Mouse (Mus musculus) layer of hippocampus, adult 18-20 months (tissue): ENCODE results near the gene Shank2. TPM values are rescaled to one million over a fixed set of nuclear protein-coding genes. Genes with fewer than 3 reads are reported as not detected.

Experiments
- DNase-seq, 2 experiments: peaks; one replicate each; pipeline ENCODE4 v3.0.0; 2022; ENCODE audit warnings: low spot score in 2 of 2
- total RNA-seq, 2 experiments: library from RNA; stranded (reverse); gene quantifications; 2 replicates each; pipeline ENCODE4 v1.2.3; 2021

Gene Shank2
- total RNA-seq, 2 experiments from 2014 or later: 119 to 122 TPM

DNA sequence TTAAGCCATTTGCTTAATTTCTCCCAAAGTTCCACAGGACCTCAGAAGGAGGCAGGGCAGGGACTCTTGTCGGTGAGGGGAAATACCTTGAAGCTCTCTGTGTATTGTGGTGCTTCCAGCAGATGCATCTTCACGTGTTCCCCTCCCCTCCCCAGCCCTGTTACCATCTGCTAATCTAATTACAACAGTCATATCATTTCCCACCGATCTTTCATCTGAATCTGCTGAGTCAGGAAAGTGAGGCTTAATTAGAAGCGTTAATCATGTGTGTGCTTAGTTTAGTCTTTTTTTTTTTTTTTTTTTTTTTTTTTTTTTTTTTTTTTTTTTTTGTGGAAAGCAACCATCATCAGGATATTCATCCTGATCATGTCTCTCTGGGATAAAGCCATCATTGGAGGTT, 256.6 kb downstream of the Shank2 start:
- DNase-seq: no peak

DNA sequence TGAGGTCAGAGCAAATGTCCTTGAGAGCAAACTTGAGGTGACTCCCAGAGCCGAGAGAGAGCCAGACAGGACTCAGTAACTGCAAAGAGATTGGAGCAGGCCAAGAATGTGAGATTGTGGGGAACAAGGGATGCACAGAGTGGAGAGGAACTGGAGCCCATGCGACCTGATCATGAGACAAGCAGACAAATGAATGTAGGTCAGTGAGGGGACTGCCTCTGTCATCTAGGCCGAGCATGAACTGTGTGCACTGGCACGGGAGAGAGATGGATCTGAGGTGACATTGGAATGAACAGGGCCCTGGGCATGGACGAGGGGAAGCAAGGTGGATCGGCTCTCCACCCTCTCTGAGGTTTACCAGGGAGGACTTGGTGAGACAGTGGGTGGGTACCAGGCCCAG, 260.9 kb downstream of the Shank2 start:
- no peak for DNase-seq

DNA sequence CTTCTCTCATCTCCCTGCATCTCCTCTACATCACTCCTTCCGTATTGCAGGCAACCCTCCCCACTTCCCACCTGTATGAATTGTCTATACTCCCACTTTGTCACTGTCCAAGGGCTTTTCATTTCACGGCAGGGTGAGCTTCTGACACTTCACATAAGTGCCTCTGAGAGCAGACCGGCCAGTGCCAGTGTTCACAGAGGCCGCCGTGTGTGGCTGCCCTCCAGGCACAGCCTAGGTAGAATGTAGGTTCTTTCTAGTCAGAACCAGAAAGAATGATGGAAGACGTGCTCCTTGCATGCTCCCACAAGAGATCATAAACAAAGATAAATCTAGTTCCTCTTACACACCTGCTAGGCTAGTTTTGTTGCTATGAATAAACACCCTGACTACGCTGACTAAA, 265.0 kb downstream of the Shank2 start:
- DNase-seq: no peak

DNA sequence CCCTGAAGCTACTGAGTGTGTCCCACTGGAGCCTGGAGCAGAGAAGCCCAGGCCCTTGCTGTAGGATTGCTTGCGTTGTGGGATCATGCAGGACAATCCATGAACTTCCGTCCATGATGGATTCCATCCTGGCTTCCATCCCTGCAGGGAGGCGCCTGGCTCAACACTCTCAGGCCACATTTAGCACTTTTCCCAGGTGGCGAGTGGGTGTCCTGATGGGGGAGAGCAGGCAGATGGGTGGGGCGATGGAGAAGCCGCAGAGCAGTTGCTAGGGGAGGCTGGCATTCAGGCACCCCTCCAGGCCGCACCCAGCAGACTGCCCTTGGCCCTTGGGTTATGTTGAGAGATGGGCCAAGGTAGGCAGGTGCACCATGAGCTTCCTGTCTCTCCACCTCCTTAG, 266.6 kb downstream of the Shank2 start:
- peak; percentile 52 to 78 for DNase-seq

DNA sequence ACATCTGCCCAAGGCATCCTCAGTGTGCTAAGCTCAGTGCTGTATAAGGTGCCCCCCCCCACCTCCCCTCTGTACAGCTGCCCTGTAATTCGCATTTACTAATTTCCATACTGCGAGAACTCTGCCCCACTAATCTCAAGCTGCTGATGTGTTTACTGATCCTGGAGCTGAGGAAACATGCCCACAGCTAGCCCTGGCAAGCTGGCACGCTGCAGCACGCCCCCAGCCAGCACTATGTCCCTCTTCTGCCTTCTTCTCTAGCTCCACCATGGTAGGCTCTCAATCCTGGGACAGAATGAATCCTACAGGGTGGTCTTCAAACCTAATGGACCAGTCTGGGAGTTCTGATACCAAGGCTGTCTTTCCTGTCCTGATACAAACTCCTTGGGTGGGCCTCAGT, 267.1 kb downstream of the Shank2 start:
- no peak for DNase-seq

DNA sequence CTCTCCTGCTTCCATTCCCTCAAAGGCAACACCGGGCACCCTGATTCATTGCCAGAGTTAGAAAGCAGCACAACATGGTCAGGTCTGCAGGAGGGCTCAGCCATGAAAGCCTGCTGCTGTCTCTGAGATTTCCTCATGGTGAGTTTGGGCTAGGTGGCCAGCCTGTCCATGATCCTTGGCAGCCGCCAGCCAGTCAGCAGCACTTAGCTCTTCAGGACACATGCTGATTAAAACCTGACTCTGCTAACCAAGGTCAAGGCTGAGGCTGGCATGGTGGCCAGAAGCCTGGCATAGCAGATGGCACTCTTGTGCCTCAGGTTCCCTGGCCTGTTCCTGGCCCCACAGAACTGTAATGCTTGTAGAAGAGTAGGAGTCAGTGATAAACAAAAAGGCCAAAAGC, 269.3 kb downstream of the Shank2 start:
- no peak for DNase-seq

DNA sequence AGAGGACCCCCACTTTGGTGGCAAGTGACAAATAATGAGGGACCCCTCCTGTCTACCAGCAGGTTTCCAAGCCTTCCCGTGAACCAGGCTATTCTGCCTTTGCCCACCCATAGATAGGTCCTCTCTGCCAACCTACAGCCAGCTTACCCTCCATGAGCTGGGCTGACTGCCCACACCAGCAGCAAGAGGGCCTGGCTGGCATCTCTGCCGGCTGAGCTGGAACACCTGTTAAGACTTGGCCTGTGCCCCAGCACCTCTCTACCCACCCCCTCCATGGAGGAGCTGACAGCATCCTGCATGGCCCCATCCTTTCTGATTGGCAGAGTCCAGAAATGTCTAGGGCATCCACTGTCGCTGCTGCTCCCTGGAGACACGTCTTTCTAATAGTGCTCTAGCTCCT, 277.0 kb downstream of the Shank2 start:
- DNase-seq: no peak

DNA sequence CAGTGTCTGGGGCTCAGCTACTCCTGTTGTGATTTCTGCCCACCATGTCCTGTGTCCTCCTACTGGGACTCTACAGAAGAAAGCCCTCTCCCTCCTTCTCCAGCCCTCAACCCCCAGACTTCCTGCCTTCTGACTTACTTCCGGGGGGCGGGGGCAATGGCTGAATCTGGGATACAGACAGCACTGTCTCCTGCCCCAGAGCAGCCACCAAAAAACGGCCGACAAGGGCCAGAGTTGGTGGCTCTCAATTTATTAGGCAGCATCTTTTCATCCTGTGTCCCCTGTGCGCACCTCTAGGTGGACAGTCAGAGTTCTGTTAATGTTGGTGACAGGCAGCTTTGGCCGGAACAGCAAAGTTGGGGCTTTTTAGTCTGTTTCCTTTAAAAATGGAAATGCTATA, 282.0 kb downstream of the Shank2 start:
- peak in 1 of 2 experiments; percentile 44 for DNase-seq

DNA sequence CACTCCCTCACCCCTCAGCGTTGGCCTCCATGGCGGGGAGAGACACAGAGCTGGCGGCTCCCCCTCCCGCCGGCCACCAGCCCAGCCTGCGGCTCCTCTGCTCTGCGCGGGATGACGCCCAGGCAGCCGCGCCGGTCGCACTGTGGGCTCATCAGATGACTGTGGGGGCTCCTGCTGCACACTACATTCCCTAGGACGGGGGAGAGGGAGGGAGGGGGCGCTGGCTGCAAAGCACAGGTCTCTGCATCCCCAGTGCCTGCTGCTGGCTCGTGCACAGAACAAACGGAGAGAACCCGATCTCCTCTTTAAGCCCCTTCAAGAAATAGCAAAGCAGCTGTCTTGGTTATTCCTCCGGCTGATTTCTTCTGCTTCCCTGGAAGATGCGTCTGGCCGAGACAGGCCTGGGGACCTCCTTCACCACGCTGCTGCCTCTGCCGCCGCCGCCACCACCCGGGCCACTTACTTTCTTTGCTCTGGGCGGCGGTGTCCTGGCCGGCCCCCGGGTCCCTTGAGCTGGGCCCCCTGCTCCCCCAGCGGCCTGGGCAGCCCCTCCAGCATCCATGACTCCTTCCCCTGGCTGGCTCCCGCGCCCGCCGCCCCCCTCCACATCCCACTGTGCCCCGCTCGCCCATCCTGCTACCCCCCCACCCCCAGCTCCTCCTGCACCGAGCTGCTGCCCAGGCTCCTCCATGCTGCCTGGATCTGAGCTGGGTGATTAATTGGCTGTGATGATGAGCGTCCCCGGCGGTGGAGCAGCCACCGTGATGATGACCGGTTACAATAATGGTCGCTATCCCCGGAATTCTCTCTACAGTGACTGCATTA, 282.7 kb downstream of the Shank2 start:
- peak; percentile 48 to 82 for DNase-seq

DNA sequence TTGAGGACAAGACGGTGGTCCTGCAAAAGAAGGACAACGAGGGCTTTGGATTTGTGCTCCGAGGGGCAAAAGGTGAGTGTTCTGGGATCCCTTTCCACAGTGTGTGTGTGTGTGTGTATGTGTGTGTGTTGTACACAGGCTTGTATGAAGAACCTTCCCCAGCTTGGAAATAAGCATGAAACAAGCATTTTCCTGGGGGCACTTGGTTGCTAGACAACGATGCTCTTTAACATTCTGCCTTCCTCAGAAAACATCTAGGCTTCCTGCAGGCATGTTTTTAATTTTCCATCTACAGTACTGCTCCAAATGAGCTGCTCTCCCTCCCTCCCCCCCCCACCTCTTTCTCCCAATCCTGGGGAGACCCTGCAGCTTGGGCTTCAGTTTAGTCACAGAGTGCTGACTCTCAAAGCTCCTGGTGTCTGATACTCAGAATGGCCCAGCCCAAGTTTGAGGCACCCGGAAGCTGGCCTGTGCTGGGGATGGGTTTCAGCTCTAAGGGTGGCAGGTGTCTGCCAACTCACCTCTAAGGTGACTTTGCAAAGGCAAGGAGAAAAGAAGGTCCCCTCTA, 283.4 kb downstream of the Shank2 start:
- DNase-seq: no peak

DNA sequence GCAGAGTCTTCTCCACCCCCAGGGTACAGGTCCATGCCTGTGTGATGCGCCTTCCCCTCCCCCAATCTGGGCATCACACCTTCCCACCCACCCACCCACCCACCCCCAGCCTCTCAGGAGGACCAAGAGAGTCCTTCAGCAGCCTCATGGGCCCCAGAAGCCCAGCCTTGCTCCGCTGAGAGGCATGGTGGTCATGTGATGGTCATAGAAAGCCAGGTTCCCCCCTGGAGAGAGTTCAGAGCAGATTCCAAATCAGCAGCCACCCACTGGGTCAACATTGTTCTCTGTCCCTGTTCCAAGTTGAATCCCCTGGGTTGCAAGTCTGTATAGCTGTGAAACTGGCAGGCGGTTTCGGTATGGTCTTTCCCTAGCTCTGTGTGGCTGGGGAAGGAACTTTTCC, 284.2 kb downstream of the Shank2 start:
- DNase-seq: no peak

DNA sequence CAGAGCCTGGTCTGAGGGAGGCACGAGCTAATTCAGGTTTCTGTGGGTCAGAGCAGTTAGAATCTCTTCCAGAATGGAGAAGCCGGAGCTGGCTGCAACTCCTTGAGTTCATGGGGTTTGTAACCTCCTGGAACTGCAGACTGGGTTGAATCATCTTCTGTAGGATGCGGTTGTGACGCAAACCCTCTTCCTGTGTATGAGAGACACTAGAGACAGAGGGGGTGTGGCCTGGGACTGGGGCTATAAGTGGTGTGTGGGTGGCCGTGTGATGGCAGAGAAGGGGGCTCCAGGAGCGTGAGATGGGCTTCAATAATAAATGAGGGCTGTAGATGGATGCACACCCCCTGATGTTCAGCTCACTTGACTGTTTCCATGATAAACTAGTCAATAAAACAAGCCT, 286.3 kb downstream of the Shank2 start:
- DNase-seq: peak in 1 of 2 experiments; percentile 41

DNA sequence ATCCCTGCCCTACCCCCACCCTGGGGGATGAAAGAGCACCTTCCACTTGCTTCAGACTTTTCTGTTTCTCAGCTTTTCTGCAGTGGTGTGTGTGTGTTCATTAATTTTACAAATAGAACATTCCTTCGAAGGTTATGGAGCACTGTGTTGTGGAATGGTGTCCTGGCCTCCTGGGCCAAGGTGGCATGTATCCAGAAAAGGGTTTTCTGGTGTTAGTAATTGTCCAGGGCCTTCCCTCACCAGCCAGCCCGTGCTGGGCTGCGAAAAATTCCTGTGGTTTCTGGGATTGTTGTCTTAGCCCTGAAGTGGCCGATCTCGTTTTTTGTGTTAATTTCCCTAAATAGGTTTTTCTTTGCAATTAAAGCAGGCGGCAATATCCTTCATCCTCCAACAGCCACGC, 289.8 kb downstream of the Shank2 start:
- DNase-seq: no peak

DNA sequence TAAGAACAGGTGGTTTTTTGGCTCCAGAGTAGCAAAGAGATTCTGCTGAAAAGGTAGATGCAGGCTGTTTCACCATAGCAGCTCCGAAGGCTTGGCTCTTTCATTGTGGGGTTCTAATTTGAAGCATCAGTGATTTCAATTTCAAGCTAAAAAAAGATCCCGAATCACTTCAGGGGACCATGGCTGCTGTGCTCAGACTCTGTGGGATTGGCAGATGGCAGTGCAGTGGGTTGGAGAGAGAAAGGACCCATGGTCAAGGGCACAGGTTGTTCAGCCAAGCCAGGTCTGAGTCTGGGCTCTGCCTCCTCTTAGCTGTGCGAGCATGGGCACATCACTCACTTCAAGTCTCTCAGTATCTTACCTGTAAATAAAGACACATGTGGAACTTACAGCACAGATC, 291.9 kb downstream of the Shank2 start:
- DNase-seq: no peak

DNA sequence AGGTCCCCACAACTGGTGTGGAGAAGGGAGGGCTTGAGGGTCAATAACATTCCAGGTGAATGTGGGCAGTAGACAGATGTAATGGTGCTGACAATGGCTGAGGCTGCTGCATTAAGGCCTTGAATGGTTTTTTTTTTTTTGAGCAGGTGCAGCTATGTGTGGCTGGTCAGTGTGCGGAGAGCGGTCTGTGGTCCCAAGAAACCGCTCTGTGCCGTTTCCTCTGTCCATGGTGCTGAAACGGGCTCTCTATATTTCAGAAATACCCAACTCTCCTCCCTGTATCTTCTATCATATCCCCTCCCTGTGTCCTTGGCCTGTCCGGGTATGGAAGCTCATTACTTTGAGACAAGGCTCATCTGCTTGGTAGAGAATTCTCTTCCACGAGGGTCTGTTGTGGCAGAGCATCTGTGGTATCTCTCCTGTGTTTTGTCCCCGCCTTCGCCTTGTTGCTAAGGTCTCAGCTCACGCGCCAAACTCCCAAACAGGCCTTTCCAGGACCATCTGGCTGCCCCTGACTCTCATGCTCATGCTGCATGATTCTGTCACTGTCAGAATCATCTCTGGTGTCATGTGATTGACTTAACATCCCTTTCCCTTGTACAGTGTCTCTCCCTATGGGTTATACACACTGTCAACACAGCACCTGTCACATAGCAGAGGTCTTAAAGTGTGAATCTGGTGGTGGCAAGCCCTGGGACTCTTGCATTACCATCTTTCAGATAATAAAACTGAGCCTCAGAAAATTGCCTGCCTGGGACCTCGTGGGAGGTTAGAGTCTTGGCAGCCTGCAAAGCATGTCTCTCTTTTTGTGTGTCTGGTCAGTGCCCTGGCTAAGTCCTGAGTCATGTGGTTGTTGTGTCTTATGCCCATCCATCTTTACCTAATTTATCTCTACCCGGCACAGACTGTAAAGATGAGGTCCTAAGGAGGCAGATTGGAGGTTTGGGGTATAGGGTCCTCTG, 292.8 kb downstream of the Shank2 start:
- DNase-seq: peak; percentile 45 to 72

DNA sequence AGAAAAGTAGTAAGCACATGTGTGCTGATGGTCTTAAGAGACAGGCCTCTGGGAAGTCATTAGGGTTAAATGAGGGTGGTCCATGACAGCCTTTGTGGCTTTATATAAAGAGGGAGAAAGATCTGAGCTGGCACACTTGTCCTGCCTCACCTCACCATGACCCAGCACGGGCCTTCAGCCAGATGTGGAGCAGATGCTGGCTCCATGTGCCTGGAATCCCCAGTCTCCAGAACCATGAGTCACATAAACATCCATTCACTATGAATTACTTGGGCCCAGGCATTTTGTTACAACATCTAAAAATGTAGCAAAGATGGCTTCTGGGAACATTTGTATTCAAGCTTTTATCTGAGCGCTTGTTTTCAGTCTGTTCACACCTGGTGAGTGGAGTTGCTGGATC, 297.6 kb downstream of the Shank2 start:
- DNase-seq: no peak

DNA sequence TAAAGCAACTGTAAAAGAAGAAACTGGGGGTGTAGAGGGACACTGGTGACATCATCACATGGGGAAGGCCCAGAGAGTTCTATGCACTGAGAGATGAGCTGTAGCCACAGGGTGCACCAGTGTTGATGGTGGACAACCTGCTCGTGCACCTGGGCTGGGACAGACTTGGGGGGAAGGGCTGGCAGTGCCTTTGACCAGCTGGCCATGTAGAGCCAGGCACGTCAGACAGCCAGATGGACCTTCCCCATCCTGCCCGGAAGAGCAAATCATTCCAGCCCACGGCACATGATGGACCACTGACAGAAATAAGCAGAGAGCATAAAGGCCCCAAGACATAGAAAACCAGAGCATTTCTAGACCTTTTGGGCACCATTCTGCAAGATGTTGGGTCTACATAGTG, 299.9 kb downstream of the Shank2 start:
- DNase-seq: no peak

DNA sequence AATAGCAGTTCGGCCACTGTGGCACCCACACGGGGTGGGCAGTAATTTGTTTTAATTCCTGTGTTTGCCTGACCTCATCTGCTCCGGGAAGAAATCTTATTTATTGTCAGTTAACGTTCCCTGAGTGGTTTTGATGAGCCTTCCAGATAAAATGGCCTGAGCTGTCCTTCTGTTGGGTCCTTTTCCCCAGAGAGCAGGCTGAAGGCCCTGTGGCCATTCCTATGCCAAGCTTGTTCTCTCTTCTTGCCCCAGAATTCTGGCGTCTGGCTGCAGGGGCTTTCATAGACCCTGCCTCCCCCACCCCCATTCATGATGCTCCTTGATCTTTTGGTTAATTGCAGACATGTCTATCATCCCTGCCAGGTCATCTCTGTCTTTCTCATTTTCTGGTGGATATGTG, 300.8 kb downstream of the Shank2 start:
- no peak for DNase-seq

DNA sequence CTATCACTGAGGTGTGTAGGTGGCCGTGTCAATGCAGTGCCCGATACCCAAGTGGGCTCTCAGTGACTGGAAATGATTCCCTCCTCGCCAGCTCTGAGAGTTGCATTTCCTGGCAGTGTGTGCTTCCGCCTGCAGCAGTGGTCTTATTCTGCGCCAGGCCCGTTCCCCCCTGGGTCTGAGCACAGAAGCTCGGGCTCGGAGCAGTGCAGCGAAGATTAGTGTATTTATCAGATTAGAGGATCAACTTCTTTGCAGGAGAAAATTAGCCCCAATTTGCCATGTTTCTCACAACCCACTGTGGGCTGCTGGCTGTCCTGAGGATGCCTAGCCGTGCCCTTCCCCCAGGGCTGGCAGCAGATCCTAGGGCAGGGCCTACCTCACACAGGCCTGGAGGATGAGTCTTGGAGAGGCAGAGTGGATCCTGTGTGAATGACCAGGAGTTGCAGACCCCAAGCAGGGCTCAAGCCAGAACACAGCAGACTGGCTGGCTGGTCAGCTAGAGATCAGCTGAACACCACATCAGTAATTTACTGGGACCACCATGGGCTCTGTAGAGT, 306.2 kb downstream of the Shank2 start:
- DNase-seq: no peak

DNA sequence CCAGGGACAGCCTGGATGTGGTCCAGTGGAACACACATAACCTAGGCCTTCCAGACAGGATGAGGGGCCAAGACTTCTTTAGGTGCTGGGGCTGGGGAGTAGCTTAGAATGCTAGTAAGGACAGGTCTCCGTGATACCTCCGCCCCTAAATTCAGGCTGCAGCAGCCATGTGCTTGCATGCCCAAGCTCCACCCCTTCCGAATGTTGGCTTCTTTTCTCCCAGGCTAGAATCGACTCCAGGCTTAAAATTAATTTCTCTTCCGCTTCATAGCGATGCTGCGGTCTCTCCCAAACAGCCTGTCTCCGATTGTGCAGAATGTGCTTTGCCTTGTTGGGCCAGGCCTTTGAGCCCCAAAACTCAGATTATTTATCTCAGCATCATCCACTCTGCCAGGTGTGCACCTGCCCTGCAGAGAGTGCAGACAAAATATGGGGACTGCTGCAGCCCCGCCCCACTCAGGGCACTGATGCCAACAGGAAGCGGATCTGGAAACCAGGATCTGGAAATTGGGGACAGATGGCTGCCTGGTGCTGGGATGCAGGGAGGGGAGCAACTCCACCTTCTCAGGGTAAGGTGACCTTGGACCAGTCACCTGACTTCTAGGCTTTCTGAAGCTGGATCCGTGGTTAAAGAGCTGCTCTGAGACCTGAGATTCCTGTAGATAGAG, 312.8 kb downstream of the Shank2 start:
- DNase-seq: peak in 1 of 2 experiments; percentile 44

DNA sequence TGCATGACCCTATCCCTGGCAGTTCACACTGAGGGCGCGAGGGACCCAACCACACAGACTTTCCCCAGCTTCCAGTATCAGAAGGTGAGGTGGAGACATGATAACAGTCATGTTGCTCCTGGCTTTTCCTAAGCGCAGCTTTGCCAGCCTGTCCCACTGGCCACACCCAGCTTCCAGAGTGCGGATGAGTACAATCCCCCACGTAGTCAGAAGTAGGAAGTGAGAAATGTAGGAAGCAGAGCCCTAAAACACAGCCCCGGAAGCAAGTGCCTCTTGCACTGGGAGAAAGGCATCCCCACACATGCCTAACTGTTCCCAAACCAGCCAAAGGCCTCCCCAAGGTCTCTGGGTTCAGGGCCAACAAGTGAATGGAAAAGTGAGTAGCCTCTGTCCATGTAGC, 314.5 kb downstream of the Shank2 start:
- no peak for DNase-seq
